Mouse (Mus musculus) gastrocnemius, postnatal 14 days (tissue): ENCODE results near the gene Olfml2b. TPM values are rescaled to one million over a fixed set of nuclear protein-coding genes. Genes with fewer than 3 reads are reported as not detected.

Source experiments
- DNase-seq: peaks from one replicate; pipeline ENCODE4 v3.0.0; 2021; ENCODE audit warnings: mixed read lengths
- intact Hi-C: fragments of 180-260 bp; cut with DNase I; formaldehyde crosslinking; loops from one replicate; pipeline ENCODE4 v1.15.1; 2025; ENCODE audit warnings: low total_unique reads
- total RNA-seq, 2 experiments: library from RNA; stranded (reverse); gene quantifications; 2 replicates each; pipeline ENCODE4 v1.2.3; 2021

The Olfml2b gene
- total RNA-seq, 2 experiments from 2014 or later: 27.6 to 35.9 TPM

DNA sequence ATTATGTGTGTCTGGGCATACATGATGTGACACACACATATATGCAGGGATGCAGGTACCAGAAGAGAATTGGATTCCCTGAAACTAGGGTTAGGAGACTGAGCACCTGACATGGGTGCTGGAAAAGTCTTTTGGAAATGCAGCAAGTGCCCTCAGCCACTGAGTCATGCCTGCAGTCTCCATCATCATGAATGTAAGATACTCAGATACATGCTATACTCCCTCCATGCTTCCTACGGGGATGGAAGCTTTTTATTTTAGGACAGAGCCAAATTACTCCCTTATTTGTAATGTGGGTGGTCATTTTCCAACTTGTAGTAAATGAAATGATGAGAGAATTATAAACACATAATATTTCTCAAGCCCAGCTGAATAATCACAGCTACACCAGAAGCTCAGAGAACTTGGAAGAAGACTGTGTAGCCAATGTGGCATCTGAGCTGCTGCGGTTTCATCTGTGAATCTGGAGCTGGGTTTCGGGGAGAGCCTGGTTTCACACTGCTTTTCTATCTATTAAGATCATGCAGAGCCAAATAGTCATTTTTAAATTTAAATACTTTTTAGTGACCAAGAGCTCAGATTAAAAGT, 73.0 kb downstream of the Olfml2b start:
- intact Hi-C loops: no loop called here

DNA sequence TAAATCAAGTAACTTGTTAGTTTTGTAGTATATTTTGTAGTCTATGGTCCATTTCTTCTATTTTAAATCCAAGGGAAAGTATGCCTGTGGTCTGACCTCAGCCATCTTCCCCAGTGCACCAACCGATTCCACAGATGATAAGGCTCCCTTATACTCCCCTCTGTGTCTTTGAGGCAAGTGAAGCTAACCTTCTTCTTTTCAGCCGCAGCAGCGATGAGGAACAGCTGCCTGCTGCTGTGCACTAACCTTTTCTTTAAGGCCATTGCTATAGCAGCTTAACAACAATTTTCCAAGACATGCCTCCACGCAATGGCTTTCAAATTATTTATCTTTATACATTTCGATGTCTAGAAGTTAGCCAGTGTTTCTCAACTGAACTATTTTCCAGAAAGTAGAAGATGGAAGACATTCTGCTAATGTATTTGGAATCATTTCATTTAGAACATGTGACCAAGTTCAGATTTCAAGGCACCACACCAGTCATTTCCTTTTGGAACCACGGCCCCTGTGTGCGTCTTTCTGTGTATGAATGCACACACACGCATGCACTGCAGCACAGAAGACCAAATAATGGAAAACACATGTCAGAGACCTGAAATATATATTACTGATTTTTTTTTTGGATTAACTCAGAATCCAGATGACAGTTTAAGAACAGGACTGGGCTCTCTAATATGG, 73.9 kb downstream of the Olfml2b start:
- intact Hi-C loops: no loop called here
- no peak for DNase-seq

More for the DNA sequence above, 73.0 kb downstream of the Olfml2b start:
- DNase-seq: no peak

DNA sequence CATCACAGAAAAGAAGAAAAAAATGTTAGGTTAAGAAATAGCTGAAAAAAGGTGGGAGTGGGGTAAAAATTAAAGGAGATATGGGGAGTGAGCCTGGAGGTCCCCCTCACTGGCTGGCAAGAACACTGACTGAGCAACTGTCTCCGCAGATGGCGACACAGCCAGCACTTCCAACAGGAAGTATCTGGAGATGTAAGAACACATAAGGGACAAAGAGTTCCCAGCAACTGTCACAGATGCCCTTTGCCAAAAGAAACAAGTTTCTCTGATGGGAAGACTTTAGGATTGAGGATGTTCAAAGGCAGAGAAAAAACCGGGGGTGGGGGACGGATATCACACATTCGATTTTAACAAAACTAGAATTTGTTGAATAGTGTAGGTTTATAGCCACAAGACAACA, 77.2 kb downstream of the Olfml2b start:
- no peak for DNase-seq
- intact Hi-C loops: no loop called here

DNA sequence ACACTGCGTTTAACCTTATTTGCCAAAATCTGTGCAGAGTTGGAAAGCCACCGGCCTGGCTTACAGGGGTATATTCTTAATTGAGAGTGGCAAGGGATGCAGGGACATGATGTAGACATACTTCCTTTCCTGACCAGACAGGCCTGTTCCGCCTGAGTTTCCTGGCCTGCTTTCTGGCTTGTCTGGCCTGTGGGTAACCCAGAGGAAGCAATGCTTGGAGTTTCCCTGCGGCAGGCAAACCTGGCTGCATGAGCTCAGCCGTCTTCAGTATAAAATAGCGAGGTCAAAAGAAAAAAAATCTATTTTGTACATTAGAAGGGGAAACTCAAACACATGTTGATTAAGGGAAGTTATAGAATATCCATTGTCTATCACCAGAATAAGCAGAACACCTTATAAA, 84.2 kb downstream of the Olfml2b start:
- DNase-seq: peak; percentile 8
- intact Hi-C loops: no loop called here

DNA sequence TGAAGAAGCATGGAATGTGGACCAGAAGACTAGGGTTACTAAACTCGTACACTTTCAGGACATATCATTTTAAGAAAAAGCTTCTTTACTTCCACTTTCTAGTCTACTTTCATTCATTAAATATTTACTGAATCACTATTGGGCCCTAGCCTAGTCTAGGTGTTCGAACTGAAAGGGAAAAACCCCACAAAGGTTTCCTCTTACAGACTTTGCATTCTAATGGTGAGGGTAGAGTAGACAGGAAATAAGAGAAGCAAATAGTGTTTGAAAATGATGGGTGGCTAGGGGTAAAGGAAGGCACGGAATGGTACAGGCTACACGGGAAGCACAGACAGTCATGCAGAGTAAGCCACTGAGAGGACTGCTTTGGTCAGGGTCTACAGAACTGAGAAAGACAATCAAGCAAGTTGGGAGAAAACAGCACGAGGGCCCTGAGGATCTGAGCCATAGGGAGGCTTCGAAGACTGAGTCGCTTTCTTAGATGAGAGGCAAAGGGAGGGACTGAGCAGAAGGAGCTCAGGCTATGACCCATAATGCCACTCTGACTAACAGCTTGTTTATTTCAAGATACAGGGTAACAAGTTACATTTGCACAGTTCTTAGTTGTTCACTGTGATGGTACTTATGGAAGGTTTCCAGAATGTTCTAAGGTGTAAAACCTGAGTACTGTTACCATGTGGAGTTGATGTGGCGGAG, 85.1 kb downstream of the Olfml2b start:
- intact Hi-C loops: no loop called here
- DNase-seq: no peak

DNA sequence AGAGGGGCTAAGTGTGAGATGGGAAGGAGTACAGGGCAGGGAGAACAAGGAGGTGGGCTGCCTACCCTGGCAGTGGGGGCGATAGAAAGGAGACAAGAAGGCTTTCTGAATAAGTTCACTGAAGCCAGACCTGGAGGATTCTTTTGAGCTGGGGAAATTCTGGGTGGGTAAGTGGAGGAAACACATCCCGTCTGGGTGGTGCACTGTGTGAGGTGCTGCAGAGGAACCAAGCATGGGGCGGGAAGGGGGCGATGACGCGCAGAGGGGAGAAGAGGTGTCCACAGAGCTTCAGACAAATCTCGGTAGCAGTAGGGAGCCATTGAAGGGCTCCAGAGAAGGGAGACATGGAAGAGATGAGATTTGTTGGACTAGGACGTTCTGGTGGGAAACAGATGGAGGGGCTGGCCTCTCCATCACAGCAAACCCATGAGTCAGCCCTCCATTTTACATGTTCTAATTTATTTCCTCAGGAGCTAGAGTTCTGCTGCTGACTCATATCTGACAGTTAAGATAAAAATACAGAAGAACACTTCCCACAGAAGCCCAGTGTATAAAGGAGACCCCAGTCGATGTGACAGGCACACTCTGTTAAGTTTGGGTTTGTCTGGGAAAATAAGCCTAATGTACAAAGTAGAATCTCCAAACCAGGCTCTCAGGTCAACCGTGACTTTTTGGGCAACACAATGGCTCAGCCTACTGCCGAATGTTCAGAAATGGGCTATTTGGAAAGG, 87.7 kb downstream of the Olfml2b start:
- no peak for DNase-seq
- intact Hi-C loops: no loop called here

Other genes with a start within 250 kb of the Olfml2b start
- 1 to 10 TPM; 1.6 to 1.7 TPM for gene Nos1ap, start 54.7 kb upstream of the Olfml2b start, total RNA-seq
- gene Atf6, start 223.2 kb downstream of the Olfml2b start, total RNA-seq: 10 to 100 TPM; 17.6 to 17.8 TPM
- under 1 TPM in 1 of 2 experiments, not detected in 1; 0.35 TPM for gene Gm26620, start 240.5 kb downstream of the Olfml2b start, total RNA-seq
- gene Dusp12, start 241.0 kb downstream of the Olfml2b start, total RNA-seq: 1 to 10 TPM; 4.0 to 6.1 TPM